Mouse (Mus musculus) bone marrow macrophage, adult 2 months (primary cell): ENCODE measurements around the gene Dtx1. TPM values are rescaled to one million over a fixed set of nuclear protein-coding genes. Genes with fewer than 3 reads are reported as not detected.

Source experiments
- H3K27ac ChIP-seq: 2 replicates; pipeline ENCODE4 v1.5.1; 2012; ENCODE audit warnings: low read depth, low read length; ENCODE audit not compliant: insufficient read depth
- H3K4me1 ChIP-seq: 2 replicates; pipeline ENCODE4 v1.6.1; 2012; ENCODE audit warnings: low read length; ENCODE audit not compliant: control insufficient read depth, insufficient read depth
- H3K4me3 ChIP-seq: 2 replicates; pipeline ENCODE4 v1.5.1; 2012; ENCODE audit warnings: mild to moderate bottlenecking, low read length, moderate library complexity; ENCODE audit not compliant: insufficient read depth
- CTCF ChIP-seq: IDR thresholded peaks from 2 replicates; pipeline ENCODE4 v1.5.1; 2012; ENCODE audit warnings: low read depth, mild to moderate bottlenecking, low read length, moderate library complexity
- POLR2A ChIP-seq: IDR thresholded peaks from 2 replicates; pipeline ENCODE4 v1.6.1; 2012; ENCODE audit warnings: mild to moderate bottlenecking, low read depth, low read length, borderline replicate concordance
- polyA plus RNA-seq: library from polyadenylated mRNA; stranded (reverse); fragments of >200 nt; gene quantifications from 2 replicates; pipeline ENCODE4 v1.2.4, GENCODE M21; 2012; ENCODE audit not compliant: missing spikeins, insufficient read depth, insufficient read length

Dtx1 gene
- polyA plus RNA-seq, 1 experiment: not detected

DNA sequence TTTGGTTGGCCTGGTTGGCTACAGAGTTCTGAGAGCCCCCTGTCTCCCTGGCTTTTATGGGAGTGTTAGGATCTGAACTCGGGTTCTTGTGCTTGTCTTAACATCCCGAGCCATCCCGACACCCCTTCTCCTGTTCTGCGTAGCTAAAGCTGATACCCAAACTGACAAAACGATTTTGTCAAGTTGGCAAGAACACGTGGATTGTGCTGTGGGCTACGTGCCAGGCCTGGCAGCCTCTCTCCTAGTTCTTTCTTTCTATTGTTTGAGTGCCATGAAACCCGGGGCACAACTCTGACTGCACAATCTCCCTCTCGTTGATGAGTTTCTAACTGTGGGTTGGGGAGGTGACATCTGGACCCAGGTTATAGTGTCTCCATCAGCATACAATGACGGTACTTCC is 17.6 kb upstream of the Dtx1 start:
- Histone ChIP-seq H3K4me1 (peaks cover 4% of the 10 kb centered on the region; the same call in 1 of the 2 replicates), H3K4me3 (no peak overlapping the region)

DNA sequence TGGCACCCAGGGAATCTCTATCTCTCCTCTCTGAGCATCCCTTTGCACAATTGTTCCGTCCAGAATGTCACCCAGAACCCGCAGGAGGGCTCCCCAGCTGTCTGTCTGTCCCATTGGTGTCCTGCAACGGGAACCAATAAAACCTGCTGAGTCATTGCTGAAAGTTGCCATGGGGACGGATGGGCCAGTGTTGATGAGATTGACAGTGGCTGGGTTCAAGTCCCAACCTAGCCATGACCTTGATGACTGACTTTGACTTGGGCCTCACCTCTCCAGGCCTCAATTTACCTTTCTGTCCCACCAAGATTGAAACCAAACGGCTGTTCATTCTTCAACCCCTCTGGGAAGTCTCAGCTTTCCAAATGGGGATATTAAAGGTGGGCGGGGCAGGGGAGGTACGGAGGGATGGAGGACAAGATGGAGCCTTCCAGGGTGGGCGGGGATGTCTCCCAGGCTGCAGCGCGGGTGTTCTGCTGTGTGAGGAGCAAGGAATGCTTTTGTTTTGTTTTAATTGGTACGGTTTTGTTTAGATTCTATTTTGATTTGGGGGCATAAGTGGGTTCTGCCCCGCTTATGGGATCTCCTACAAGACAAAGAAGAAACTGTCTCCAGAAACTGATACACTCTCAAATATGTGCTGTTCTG is 14.2 kb upstream of the Dtx1 start:
- no peak for TF ChIP-seq POLR2A
- TF ChIP-seq CTCF: no peak
- H3K27ac ChIP-seq: no peak overlapping the region
- peaks cover 4% of the 10 kb centered on the region; the same call in 1 of the 2 replicates for H3K4me1 ChIP-seq
- H3K4me3 ChIP-seq: no peak overlapping the region

More for the DNA sequence above, 17.6 kb upstream of the Dtx1 start:
- TF ChIP-seq CTCF (no peak), POLR2A (no peak)
- no peak overlapping the region for H3K27ac ChIP-seq

DNA sequence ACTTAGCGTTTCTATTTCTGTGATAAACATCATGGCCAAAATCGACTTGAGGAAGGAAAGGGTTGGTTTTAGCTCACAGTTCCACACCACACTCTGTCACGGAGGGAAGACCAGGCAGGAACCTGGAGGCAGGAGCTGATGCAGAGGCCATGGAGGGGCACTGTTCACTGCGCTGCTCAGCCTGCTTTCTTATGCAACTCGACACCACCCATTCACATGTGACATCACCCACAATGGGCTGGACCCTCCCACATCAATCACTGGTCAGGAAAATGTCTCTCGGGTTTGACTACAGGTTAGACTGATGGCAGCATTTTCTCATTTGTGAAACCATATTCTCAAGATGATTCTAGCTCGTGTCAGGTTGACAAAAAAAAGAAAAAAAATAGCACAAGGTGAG is 9.3 kb upstream of the Dtx1 start:
- Histone ChIP-seq H3K4me3 (no peak overlapping the region), H3K27ac (no peak overlapping the region), H3K4me1 (peaks cover 3% of the 10 kb centered on the region; the same call in 1 of the 2 replicates)
- TF ChIP-seq POLR2A (no peak), CTCF (no peak)

DNA sequence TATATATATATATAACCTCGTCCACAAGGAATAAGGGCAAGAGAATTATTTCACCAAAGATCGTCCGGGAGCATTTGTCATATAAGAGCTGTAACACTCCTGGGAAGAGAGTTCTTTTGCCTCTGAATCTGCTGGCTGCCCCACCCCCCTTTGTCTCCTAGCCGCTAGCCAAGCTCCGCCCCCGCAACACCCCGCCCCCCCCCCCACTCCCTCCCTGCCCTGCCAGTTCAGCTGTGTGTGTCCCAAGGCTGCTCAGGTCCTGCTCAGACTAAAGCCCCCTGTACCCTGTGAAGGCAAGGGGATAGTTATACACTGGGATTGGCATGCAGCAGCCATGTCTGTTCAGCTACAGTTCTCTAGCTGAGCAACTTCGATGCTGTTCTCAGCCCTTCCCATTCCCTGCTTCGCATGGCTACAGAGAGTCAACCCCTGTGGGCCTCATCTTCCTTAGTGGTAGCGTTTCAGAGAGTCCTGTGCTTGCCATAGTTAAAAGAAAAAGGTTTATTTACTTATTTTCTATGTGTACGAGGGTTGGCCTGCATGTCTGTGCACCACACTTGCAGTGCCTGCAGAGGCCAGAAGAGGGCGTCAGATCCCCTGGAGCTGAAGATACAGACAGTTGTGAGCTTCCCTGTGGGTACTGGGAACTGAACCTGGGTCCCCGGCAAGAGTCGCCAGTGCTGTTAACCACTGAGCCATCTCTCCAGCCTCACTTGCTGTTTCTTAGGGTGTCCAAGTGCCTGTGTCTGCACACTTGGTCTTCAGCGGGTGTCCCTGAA is 7.1 kb upstream of the Dtx1 start:
- Histone ChIP-seq H3K27ac (no peak overlapping the region), H3K4me1 (no peaks in the 10 kb centered on the region), H3K4me3 (no peak overlapping the region)
- no peak for TF ChIP-seq CTCF
- no peak for TF ChIP-seq POLR2A

DNA sequence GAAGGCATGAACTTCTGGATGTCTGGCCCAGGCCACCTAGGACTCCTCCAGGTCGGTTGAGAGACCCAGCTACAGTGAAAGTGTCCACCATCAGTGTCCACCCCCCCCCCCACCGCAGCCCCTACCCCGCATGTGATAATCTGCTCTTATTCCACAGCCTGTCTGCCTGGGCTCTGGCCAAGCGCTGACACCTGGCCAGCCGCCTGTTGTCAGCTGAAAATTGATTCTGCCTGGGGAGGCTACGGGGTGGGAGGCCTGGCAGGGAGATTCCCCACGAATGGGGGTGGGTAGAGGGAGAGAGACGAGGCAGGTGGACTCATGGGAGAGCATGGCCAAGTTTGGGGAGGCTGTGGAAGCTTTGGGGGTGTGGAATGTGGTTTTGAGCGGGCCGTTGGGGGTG is 5.4 kb upstream of the Dtx1 start:
- TF ChIP-seq POLR2A (no peak), CTCF (no peak)
- no peak overlapping the region for H3K27ac ChIP-seq
- H3K4me3 ChIP-seq: no peak overlapping the region
- no peaks in the 10 kb centered on the region for H3K4me1 ChIP-seq

DNA sequence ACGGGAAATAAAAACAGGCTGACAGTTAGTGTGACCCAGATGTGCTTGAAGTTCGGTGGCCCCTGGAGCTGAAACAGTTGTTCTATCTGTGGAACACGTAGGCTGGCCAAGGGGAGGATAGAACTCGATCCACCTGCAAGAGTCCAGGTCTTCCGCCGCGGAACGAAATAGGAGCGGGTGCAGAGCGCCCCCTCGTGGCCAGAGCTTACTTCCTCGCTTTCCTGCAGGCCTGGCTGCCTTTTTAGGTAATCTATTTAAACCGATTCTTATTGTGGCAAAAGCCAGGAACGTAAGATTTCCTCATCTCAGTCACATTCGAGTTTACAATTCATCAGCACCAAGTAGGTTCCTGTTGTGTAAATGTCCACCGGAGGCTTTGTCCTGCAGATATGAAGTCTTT is 2.6 kb upstream of the Dtx1 start:
- Histone ChIP-seq H3K27ac (no peak overlapping the region), H3K4me1 (no peaks in the 10 kb centered on the region), H3K4me3 (no peak overlapping the region)
- TF ChIP-seq POLR2A (no peak), CTCF (peak; percentile 94)

DNA sequence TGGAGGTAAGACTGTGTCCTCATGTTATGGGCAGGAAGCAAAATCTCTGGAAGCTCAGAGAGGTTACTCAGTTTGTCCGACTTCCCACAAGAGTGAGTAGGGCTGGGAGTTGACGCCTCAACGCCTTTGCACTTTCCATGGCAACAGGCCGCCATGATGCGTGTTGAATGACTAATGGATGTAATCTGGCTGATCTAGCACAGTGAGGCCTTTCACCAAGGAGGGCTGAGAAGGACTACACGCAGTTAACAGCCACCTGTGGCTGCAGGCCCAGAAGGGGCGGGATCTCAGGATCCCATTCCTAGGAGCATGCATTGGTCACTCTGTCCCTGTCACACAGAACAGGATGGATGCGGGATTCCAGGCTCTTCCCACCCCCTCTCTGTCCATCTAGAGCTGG is 994 bp upstream of the Dtx1 start:
- H3K4me1 ChIP-seq: no peaks in the 10 kb centered on the region
- H3K4me3 ChIP-seq: no peak overlapping the region
- H3K27ac ChIP-seq: no peak overlapping the region
- no peak for TF ChIP-seq POLR2A
- no peak for TF ChIP-seq CTCF

DNA sequence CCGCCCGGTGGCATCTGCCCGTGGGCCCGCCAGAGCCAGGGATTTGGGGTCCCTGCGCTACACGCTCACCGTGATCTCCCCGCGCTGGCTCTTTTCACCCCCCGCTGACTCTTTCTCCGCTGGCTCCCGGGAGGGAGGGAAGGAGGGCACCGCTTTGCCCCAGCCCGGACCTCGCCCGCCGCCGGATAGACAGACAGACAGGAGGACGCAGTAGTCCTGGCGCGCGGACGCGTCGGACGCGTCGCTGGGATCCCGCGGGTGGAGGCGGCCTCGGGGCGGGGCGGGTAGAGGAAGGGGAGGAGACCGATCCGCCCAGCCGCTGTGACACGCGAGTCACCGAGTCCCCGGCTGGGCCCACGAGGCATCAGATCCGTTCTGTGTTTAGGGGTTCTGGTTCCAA is 311 bp downstream of the Dtx1 start:
- Histone ChIP-seq H3K4me3 (peak overlapping the region; percentile 33), H3K4me1 (no peaks in the 10 kb centered on the region), H3K27ac (no peak overlapping the region)
- TF ChIP-seq CTCF (no peak), POLR2A (no peak)

DNA sequence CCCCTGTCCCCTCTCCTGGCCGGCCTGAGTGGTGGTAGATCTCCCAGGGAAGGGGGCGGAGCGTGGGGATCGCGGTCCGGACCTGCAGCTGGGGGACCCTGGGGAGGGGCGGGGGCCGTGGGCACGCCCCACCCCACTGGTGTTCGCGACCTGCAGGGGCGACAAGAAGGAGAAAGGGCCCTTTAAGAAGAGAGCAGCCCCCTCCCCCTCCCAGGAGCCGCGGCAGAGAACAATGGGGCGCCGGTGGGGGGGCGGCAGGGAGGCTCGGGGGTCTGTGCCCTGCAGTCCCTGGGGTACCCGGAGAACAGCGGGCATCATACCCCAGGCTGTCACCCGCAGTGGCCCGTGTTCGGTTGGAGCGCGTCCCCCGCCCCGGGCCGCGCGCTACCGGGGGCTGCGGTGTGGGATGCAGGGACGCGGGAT is 890 bp downstream of the Dtx1 start:
- H3K4me3 ChIP-seq: peak overlapping the region; percentile 33
- no peak overlapping the region for H3K27ac ChIP-seq
- H3K4me1 ChIP-seq: no peaks in the 10 kb centered on the region
- no peak for TF ChIP-seq POLR2A
- TF ChIP-seq CTCF: no peak

DNA sequence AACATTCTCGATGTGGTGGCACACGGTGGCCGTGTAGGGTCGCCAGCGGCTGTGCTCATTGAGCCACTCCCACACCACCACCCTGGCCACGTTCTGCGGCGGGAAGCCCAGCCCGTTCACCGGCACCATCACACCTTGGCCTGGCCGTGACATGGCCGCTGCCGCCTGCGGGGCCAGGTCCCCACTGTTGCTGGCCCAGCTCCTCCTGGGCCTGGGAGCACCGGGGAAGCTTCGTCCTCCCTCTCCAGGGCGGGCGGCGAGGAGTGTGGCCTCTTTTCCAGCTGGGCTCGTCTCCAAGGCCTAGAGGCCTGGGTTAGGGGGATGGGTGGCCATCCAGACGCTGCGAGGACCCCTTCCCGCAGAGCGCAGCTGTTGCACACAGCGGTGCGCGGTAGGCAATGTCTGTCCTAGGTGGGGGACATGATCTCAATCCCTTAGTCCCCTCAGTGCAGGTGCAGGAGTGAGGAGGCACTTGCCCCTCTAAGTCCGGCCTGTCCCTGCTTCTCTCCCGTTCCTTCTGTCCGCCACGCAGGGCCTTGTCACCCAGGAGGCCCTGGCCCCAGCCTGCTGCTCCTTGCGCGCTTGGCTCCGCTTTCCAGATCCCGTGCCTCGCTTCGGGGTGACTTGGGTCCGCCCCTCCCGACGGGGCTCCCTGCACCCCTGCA is 1.4 kb downstream of the Dtx1 start:
- Histone ChIP-seq H3K27ac (no peak overlapping the region), H3K4me1 (no peaks in the 10 kb centered on the region), H3K4me3 (no peak overlapping the region)
- TF ChIP-seq POLR2A: no peak
- no peak for TF ChIP-seq CTCF
